Mouse (Mus musculus) CD4-positive, CD25-positive, alpha-beta regulatory T cell, adult 2 months (primary cell): Measurements from ENCODE around the gene Vkorc1.

Source experiments
- DNase-seq: peaks from one replicate; pipeline ENCODE4 v3.0.0-alpha.2; 2012; ENCODE audit warnings: low read depth, low spot score

The Vkorc1 gene

GRCm38 (mm10) chr7:127876467-127877348 is 18.7 kb downstream of the Vkorc1 start, which contains the start of gene Zfp668:
Gene Zfp668, minus strand, starts transcription at chr7:127876828.
- DNase-seq = peak; percentile 92

DNA sequence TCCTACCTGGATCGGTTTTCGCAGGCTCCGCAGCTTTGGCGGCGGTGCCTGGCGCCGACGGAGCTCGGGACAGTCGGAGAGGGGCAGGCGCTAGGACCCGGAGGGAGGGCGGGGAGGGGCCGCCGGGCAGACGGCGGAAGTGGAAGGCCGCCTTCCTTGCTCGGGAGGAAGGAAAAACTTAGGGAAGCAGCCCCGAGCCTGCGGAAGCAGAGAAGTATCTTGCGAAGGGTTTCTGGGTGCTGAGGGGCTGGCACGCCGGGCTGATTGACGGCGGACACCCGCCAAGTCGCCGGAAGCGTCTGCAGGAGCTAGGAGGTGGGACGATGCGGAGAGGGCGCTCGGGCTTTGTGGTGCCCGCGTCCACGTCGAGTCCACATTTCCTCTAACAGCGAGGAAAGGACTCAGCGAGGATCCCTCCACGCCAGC is 19.4 kb downstream of the Vkorc1 start, which contains the start of gene Zfp646:
Gene Zfp646 (plus strand): TSS at position 181 of the 426 bp plus-strand sequence.
- DNase-seq = peak; percentile 88

GRCm38 (mm10) chr7:127875627-127876001 is 19.8 kb downstream of the Vkorc1 start:
- DNase-seq = peak; percentile 89

- no peak for DNase-seq
These were observed 20.4 kb downstream of the Vkorc1 start for GRCm38 (mm10) chr7:127874812-127875626.

GRCm38 (mm10) chr7:127870136-127870821 is 25.1 kb downstream of the Vkorc1 start:
- DNase-seq = no peak

DNA sequence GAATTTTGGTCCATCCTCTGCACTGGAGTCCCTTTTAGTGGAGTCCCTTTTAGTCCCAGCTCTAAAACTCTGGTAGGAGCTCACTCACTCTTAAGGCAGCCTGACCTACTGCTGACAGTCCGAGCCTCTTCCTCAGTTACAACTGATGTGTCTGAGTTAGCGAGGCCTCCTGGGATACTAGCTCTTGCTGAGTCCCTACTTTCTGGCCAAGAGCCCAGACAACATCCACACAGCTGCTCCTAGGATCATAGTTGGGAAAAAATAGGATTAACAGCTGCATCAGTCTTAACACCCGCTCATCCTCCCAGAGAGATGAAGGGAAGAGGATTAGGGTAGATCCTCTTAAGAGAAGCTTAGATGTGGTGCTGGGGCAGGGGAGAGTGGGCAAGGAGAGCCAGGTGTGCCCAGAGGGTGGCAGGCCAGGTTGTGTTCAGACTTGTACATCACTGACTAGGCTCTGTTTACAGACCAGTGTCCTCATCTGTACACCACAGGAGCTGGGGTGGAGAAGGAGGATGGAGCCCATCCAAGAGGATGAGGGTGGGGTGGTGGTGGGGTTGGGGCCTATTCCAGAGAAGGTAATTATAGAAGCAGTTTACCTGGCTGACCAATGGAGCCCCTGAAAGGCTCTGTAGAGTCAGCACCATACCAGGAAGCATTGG is 26.1 kb downstream of the Vkorc1 start:
- no peak for DNase-seq

GRCm38 (mm10) chr7:127867641-127868040 is 27.8 kb downstream of the Vkorc1 start:
- no peak for DNase-seq

GRCm38 (mm10) chr7:127866434-127866833 is 29.0 kb downstream of the Vkorc1 start:
- no peak for DNase-seq

- DNase-seq = no peak
These were observed 37.2 kb downstream of the Vkorc1 start for GRCm38 (mm10) chr7:127858258-127858657.

GRCm38 (mm10) chr7:127850906-127851305 is 44.5 kb downstream of the Vkorc1 start:
- DNase-seq = no peak

DNA sequence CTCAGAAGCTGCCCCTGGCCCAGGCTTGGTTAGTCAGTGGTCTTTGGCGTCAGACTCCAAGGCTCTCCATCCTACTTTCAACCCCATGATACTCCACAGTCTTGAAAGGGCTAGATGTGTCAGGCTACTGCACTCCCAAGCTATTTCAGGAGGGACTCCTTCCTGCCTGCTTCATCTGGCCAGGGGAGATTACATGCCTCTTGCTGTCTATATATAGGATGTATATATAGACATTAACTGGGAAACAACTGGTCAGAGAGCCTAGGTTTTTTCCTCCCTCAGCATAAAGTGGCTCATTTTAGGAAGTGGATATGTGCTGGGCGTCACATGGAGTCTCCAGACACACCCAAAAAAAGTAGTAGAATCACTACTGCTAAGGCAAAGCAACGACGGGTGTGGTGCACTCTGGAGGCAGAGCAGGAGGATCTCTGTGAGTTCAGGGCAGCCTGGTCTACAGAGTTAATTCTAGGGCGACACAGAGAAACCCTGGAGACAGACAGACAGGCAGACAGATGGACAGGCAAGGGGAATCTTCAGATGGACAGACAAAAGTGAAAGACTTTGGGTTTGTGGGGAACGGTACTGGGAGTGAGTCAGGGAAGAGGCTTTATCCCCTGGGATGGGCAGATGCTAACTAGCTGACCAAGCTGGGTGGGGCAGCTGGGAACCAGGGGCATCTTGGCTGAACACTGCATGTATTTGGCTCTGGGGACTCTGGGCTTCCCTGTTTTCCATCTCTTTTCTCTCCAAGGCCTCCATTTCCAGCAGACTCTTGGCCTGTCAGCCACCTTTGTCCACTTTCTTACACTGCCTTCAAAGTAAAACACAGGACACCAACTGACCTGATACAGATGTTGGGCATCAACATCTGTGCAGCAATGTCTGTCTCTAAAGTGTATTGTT is 45.2 kb downstream of the Vkorc1 start:
- no peak for DNase-seq
